Mouse (Mus musculus): ENCODE data around the gene Crlf1. TPM values are rescaled to one million over a fixed set of nuclear protein-coding genes. Genes with fewer than 3 reads are reported as not detected.
A peak's percentile ranks its signal among the peaks of the same experiment; 100 is the strongest.

The Crlf1 gene
- total RNA-seq, 2 experiments from 2014 or later: 2.5 to 3.2 TPM

GRCm38 (mm10) chr8:70538633-70539076, 45.7 kb downstream of the Crlf1 start:
- Histone ChIP-seq H3K27ac (peak overlapping the region; percentile 99), H3K4me3 (peak overlapping the region; percentile 93)
- TF ChIP-seq CTCF (IDR thresholded peaks at IDR 0.05): no peak
- intact Hi-C loops (cut with DNase I): loop anchor here (2.0 kb wide), 1 partner anchor 16 kb away; no protein-coding TSS in a partner anchor
- peak; percentile 100 for DNase-seq

GRCm38 (mm10) chr8:70539077-70539813, 46.3 kb downstream of the Crlf1 start, which contains the start of gene Ell:
TSS of gene Ell (plus strand) at chr8:70539457.
- peak within 1 kb of the TSS; percentile 93 for H3K4me3 ChIP-seq
- DNase-seq: peak; percentile 100
- intact Hi-C loops (cut with DNase I): loop anchor here (2.0 kb wide), 1 partner anchor 16 kb away; no protein-coding TSS in a partner anchor
- H3K27ac ChIP-seq: peak within 1 kb of the TSS; percentile 99
- TF ChIP-seq CTCF (IDR thresholded peaks at IDR 0.05): no peak

- no peak for DNase-seq
- H3K4me3 ChIP-seq: peak overlapping the region; percentile 93
- H3K27ac ChIP-seq: peak overlapping the region; percentile 99
- intact Hi-C loops (cut with DNase I): no loop called here
- no peak for TF ChIP-seq CTCF (IDR thresholded peaks at IDR 0.05)
Measured at GRCm38 (mm10) chr8:70540013-70540506, 47.1 kb downstream of the Crlf1 start.

- peak overlapping the region; percentile 99 for H3K27ac ChIP-seq
- H3K4me3 ChIP-seq: peak overlapping the region; percentile 93
- intact Hi-C loops (cut with DNase I): no loop called here
- DNase-seq: peak; percentile 50
- TF ChIP-seq CTCF (IDR thresholded peaks at IDR 0.05): no peak
Measured at GRCm38 (mm10) chr8:70540507-70541071, 47.6 kb downstream of the Crlf1 start.

GRCm38 (mm10) chr8:70541081-70541480, 48.1 kb downstream of the Crlf1 start:
- intact Hi-C loops (cut with DNase I): no loop called here
- DNase-seq: no peak
- Histone ChIP-seq H3K4me3 (peak overlapping the region; percentile 93), H3K27ac (peak overlapping the region; percentile 99)
- 0 out of 2 replicates have a peak, but pooled peaks have one; percentile 12 for TF ChIP-seq CTCF (IDR thresholded peaks at IDR 0.05)

- DNase-seq: peak; percentile 59
- H3K27ac ChIP-seq: peak overlapping the region; percentile 99
- peak; percentile 61 for TF ChIP-seq CTCF (IDR thresholded peaks at IDR 0.05)
- intact Hi-C loops (cut with DNase I): no loop called here
- H3K4me3 ChIP-seq: peak overlapping the region; percentile 23
Measured at GRCm38 (mm10) chr8:70544200-70544687, 51.3 kb downstream of the Crlf1 start.

GRCm38 (mm10) chr8:70546412-70546811, 53.5 kb downstream of the Crlf1 start:
- intact Hi-C loops (cut with DNase I): no loop called here

GRCm38 (mm10) chr8:70547762-70548161, 54.8 kb downstream of the Crlf1 start:
- DNase-seq: no peak
- Histone ChIP-seq H3K27ac (peak overlapping the region; percentile 94), H3K4me3 (no peak overlapping the region)
- TF ChIP-seq CTCF (IDR thresholded peaks at IDR 0.05): no peak
- intact Hi-C loops (cut with DNase I): no loop called here

More at GRCm38 (mm10) chr8:70546412-70546811, 53.5 kb downstream of the Crlf1 start:
- H3K27ac ChIP-seq: peak overlapping the region; percentile 99
- no peak for TF ChIP-seq CTCF (IDR thresholded peaks at IDR 0.05)
- no peak for DNase-seq
- no peak overlapping the region for H3K4me3 ChIP-seq

- Histone ChIP-seq H3K27ac (peak overlapping the region; percentile 94), H3K4me3 (no peak overlapping the region)
- 0 out of 2 replicates have a peak, but pooled peaks have one; percentile 9 for TF ChIP-seq CTCF (IDR thresholded peaks at IDR 0.05)
- no peak for DNase-seq
- intact Hi-C loops (cut with DNase I): loop anchor here (5.0 kb wide), 1 partner anchor 38 kb away; no protein-coding TSS in a partner anchor
Measured at GRCm38 (mm10) chr8:70549412-70550184, 56.6 kb downstream of the Crlf1 start.

GRCm38 (mm10) chr8:70551558-70552161, 58.7 kb downstream of the Crlf1 start:
- peak; percentile 66 for DNase-seq
- peak overlapping the region; percentile 45 for H3K4me3 ChIP-seq
- intact Hi-C loops (cut with DNase I): loop anchor here (5.0 kb wide), 1 partner anchor 36 kb away; no protein-coding TSS in a partner anchor
- TF ChIP-seq CTCF (IDR thresholded peaks at IDR 0.05): no peak
- H3K27ac ChIP-seq: peak overlapping the region; percentile 94

GRCm38 (mm10) chr8:70552836-70553235, 59.9 kb downstream of the Crlf1 start:
- Histone ChIP-seq H3K27ac (peak overlapping the region; percentile 94), H3K4me3 (no peak overlapping the region)
- DNase-seq: no peak
- TF ChIP-seq CTCF (IDR thresholded peaks at IDR 0.05): no peak
- intact Hi-C loops (cut with DNase I): loop anchor here (5.0 kb wide), 1 partner anchor 34 kb away; no protein-coding TSS in a partner anchor

Other genes with a start within 250 kb of the Crlf1 start
- 1 to 10 TPM; 3.8 to 4.3 TPM for gene Homer3, start 210.3 kb upstream of the Crlf1 start, total RNA-seq (2021)
- 10 to 100 TPM; 29.9 to 30.0 TPM for gene Ddx49, start 190.7 kb upstream of the Crlf1 start, total RNA-seq (2021)
- gene Cope, start 190.6 kb upstream of the Crlf1 start, total RNA-seq (2021): 100 to 1,000 TPM; 118 to 128 TPM
- gene Cers1, start 177.4 kb upstream of the Crlf1 start, total RNA-seq (2021): 10 to 100 TPM; 14.0 to 23.3 TPM
- gene Gdf1, start 163.3 kb upstream of the Crlf1 start, total RNA-seq (2021): 1 to 10 TPM in 1 of 2 experiments, not detected in 1; 1.0 TPM
- 10 to 100 TPM; 28.1 to 35.1 TPM for gene Upf1, start 139.9 kb upstream of the Crlf1 start, total RNA-seq (2021)
- gene Comp, start 119.6 kb upstream of the Crlf1 start, total RNA-seq (2021): 10 to 100 TPM in 1 of 2 experiments, 1 to 10 TPM in 1; 5.5 to 31.2 TPM
- 1 to 10 TPM; 8.9 to 9.5 TPM for gene Crtc1, start 53.6 kb upstream of the Crlf1 start, total RNA-seq (2021)
- gene Klhl26, start 16.2 kb upstream of the Crlf1 start, total RNA-seq (2021): 1 to 10 TPM; 6.7 to 8.5 TPM
- gene Tmem59l, start 5.8 kb upstream of the Crlf1 start, total RNA-seq (2021): not detected
- gene Rex1bd, start 13.6 kb downstream of the Crlf1 start, total RNA-seq (2021): 100 to 1,000 TPM; 146 to 148 TPM
- 100 to 1,000 TPM; 777 to 924 TPM for gene Uba52, start 17.6 kb downstream of the Crlf1 start, total RNA-seq (2021)
- gene Fkbp8, start 34.6 kb downstream of the Crlf1 start, total RNA-seq (2021): 100 to 1,000 TPM; 108 to 112 TPM
- 10 to 100 TPM; 70.4 to 83.9 TPM for gene Kxd1, start 34.8 kb downstream of the Crlf1 start, total RNA-seq (2021)
- 10 to 100 TPM; 11.9 to 14.6 TPM for gene Ell, start 46.3 kb downstream of the Crlf1 start, total RNA-seq (2021)
- gene Isyna1, start 101.2 kb downstream of the Crlf1 start, total RNA-seq (2021): 1 to 10 TPM; 3.2 to 4.3 TPM
- 10 to 100 TPM in 1 of 2 experiments, 1 to 10 TPM in 1; 9.2 to 14.4 TPM for gene Ssbp4, start 115.7 kb downstream of the Crlf1 start, total RNA-seq (2021)
- gene Lrrc25, start 123.0 kb downstream of the Crlf1 start, total RNA-seq (2021): under 1 TPM; 0.42 to 0.48 TPM
- under 1 TPM in 1 of 2 experiments, not detected in 1; 0.28 TPM for gene Gdf15, start 139.3 kb downstream of the Crlf1 start, total RNA-seq (2021)
- 10 to 100 TPM in 1 of 2 experiments, 1 to 10 TPM in 1; 9.3 to 22.5 TPM for gene Pgpep1, start 167.2 kb downstream of the Crlf1 start, total RNA-seq (2021)
- 10 to 100 TPM; 61.7 to 65.6 TPM for gene Lsm4, start 180.1 kb downstream of the Crlf1 start, total RNA-seq (2021)
- 10 to 100 TPM; 35.5 to 54.5 TPM for gene Jund, start 205.8 kb downstream of the Crlf1 start, total RNA-seq (2021)
- not detected for gene Iqcn, start 210.3 kb downstream of the Crlf1 start, total RNA-seq (2021)
- not detected for gene Gm3336, start 225.4 kb downstream of the Crlf1 start, total RNA-seq (2021)
- 1 to 10 TPM; 2.4 to 3.0 TPM for gene Pde4c, start 230.6 kb downstream of the Crlf1 start, total RNA-seq (2021)

All from gastrocnemius, adult 2 months (tissue).